Mouse (Mus musculus): ENCODE data around the gene Faxc. TPM values are rescaled to one million over a fixed set of nuclear protein-coding genes. Genes with fewer than 3 reads are reported as not detected.
A peak's percentile ranks its signal among the peaks of the same experiment; 100 is the strongest.

The Faxc gene
- 0.03 and 0.07 TPM in 2 replicates for polyA plus RNA-seq (2015; fragmentation: Nextera tagmentation; extraction: Ambion mirVana)

- no peaks in the 10 kb centered on the region; the same call in 1 of the 2 replicates for H3K4me1 ChIP-seq (replicated peaks)
- no peaks in the 10 kb centered on the region for H3K9me3 ChIP-seq (replicated peaks)
- H3K36me3 ChIP-seq (replicated peaks): no peaks in the 10 kb centered on the region
- peak within 1 kb of the TSS; percentile 73 for H3K4me2 ChIP-seq
- under 1% methylated on average over 83 of the region's 83 CpGs for WGBS (ENCODE audit: insufficient replicate concordance)
- no peak for ATAC-seq (ENCODE audit: insufficient read depth)
- no peak within 1 kb of the TSS for H3K9ac ChIP-seq
- no peak within 1 kb of the TSS for H3K27ac ChIP-seq (replicated peaks)
- peaks cover 49% of the 10 kb centered on the region for H3K27me3 ChIP-seq
- H3K4me3 ChIP-seq (replicated peaks): peak within 1 kb of the TSS; percentile 54
Measured at GRCm38 (mm10) chr4:21930971-21931771, at the start of gene Faxc. TSS of gene Faxc (plus strand) at chr4:21931329.

- no peak overlapping the region for H3K9ac ChIP-seq
- no peaks in the 10 kb centered on the region for H3K36me3 ChIP-seq (replicated peaks)
- no peak for ATAC-seq (ENCODE audit: insufficient read depth)
- 64% methylated on average over 6 of the region's 6 CpGs for whole genome bisulfite sequencing (ENCODE audit: insufficient replicate concordance)
- H3K27me3 ChIP-seq: no peaks in the 10 kb centered on the region
- no peak overlapping the region for H3K4me3 ChIP-seq (replicated peaks)
- no peak overlapping the region for H3K4me2 ChIP-seq
- H3K4me1 ChIP-seq (replicated peaks): peaks cover 23% of the 10 kb centered on the region
- H3K27ac ChIP-seq (replicated peaks): no peak overlapping the region
- no peaks in the 10 kb centered on the region for H3K9me3 ChIP-seq (replicated peaks)
Measured at GRCm38 (mm10) chr4:21882806-21883205, 48.3 kb upstream of the Faxc start.

- Histone ChIP-seq H3K9me3 (replicated peaks) (no peaks in the 10 kb centered on the region), H3K4me1 (replicated peaks) (peaks cover 11% of the 10 kb centered on the region), H3K27me3 (no peaks in the 10 kb centered on the region), H3K9ac (no peak overlapping the region), H3K36me3 (replicated peaks) (no peaks in the 10 kb centered on the region), H3K4me2 (no peak overlapping the region), H3K4me3 (replicated peaks) (no peak overlapping the region), H3K27ac (replicated peaks) (no peak overlapping the region)
- 73% methylated on average over 8 of the region's 8 CpGs for WGBS (ENCODE audit: insufficient replicate concordance)
- no peak for ATAC-seq (ENCODE audit: insufficient read depth)
Measured at GRCm38 (mm10) chr4:21885831-21886230, 45.3 kb upstream of the Faxc start.

GRCm38 (mm10) chr4:21931772-21932630 is 872 bp downstream of the Faxc start:
- Histone ChIP-seq H3K4me1 (replicated peaks) (no peaks in the 10 kb centered on the region; the same call in 1 of the 2 replicates), H3K9me3 (replicated peaks) (no peaks in the 10 kb centered on the region), H3K36me3 (replicated peaks) (no peaks in the 10 kb centered on the region), H3K27me3 (peaks cover 49% of the 10 kb centered on the region), H3K27ac (replicated peaks) (no peak overlapping the region), H3K9ac (no peak overlapping the region), H3K4me2 (peak overlapping the region; percentile 73), H3K4me3 (replicated peaks) (peak overlapping the region; percentile 54)
- no peak for ATAC-seq (ENCODE audit: insufficient read depth)
- WGBS (ENCODE audit: insufficient replicate concordance): 17% methylated on average over 23 of the region's 23 CpGs

GRCm38 (mm10) chr4:21935378-21935777 is 4.2 kb downstream of the Faxc start:
- Histone ChIP-seq H3K4me3 (replicated peaks) (no peak overlapping the region), H3K4me2 (no peak overlapping the region), H3K9me3 (replicated peaks) (no peaks in the 10 kb centered on the region), H3K4me1 (replicated peaks) (no peaks in the 10 kb centered on the region; the same call in 1 of the 2 replicates), H3K27me3 (peaks cover 34% of the 10 kb centered on the region), H3K36me3 (replicated peaks) (no peaks in the 10 kb centered on the region), H3K9ac (no peak overlapping the region), H3K27ac (replicated peaks) (no peak overlapping the region)
- ATAC-seq (ENCODE audit: insufficient read depth): no peak
- WGBS (ENCODE audit: insufficient replicate concordance): 61% methylated on average over 2 of the region's 2 CpGs

- Histone ChIP-seq H3K27me3 (peaks cover 24% of the 10 kb centered on the region), H3K4me3 (replicated peaks) (no peak overlapping the region), H3K9me3 (replicated peaks) (no peaks in the 10 kb centered on the region), H3K27ac (replicated peaks) (no peak overlapping the region), H3K9ac (no peak overlapping the region), H3K4me2 (no peak overlapping the region), H3K4me1 (replicated peaks) (no peaks in the 10 kb centered on the region), H3K36me3 (replicated peaks) (no peaks in the 10 kb centered on the region)
- ATAC-seq (ENCODE audit: insufficient read depth): no peak
- WGBS (ENCODE audit: insufficient replicate concordance): 64% methylated on average over 9 of the region's 9 CpGs
Measured at GRCm38 (mm10) chr4:21936424-21936823, 5.3 kb downstream of the Faxc start.

GRCm38 (mm10) chr4:21937890-21938289 is 6.8 kb downstream of the Faxc start:
- 74% methylated on average over 8 of the region's 8 CpGs for WGBS (ENCODE audit: insufficient replicate concordance)
- Histone ChIP-seq H3K9ac (no peak overlapping the region), H3K36me3 (replicated peaks) (no peaks in the 10 kb centered on the region), H3K27me3 (peaks cover 9% of the 10 kb centered on the region; the same call in 1 of the 2 replicates), H3K27ac (replicated peaks) (no peak overlapping the region), H3K4me3 (replicated peaks) (no peak overlapping the region), H3K4me1 (replicated peaks) (no peaks in the 10 kb centered on the region), H3K9me3 (replicated peaks) (no peaks in the 10 kb centered on the region), H3K4me2 (no peak overlapping the region)
- no peak for ATAC-seq (ENCODE audit: insufficient read depth)

- ATAC-seq (ENCODE audit: insufficient read depth): no peak
- 49% methylated on average over 3 of the region's 3 CpGs for WGBS (ENCODE audit: insufficient replicate concordance)
Measured at GRCm38 (mm10) chr4:21944672-21945071, 13.5 kb downstream of the Faxc start.

GRCm38 (mm10) chr4:21951444-21951843 is 20.3 kb downstream of the Faxc start:
- WGBS (ENCODE audit: insufficient replicate concordance): 26% methylated on average over 6 of the region's 6 CpGs

More at GRCm38 (mm10) chr4:21944672-21945071, 13.5 kb downstream of the Faxc start:
- Histone ChIP-seq H3K27ac (replicated peaks) (no peak overlapping the region), H3K4me3 (replicated peaks) (no peak overlapping the region), H3K4me2 (no peak overlapping the region), H3K36me3 (replicated peaks) (no peaks in the 10 kb centered on the region), H3K4me1 (replicated peaks) (no peaks in the 10 kb centered on the region), H3K27me3 (no peaks in the 10 kb centered on the region), H3K9me3 (replicated peaks) (no peaks in the 10 kb centered on the region), H3K9ac (no peak overlapping the region)

GRCm38 (mm10) chr4:21952255-21952654 is 21.1 kb downstream of the Faxc start:
- ATAC-seq (ENCODE audit: insufficient read depth): no peak
- Histone ChIP-seq H3K9me3 (replicated peaks) (no peaks in the 10 kb centered on the region), H3K4me3 (replicated peaks) (no peak overlapping the region), H3K36me3 (replicated peaks) (no peaks in the 10 kb centered on the region), H3K27ac (replicated peaks) (no peak overlapping the region), H3K4me2 (no peak overlapping the region), H3K27me3 (no peaks in the 10 kb centered on the region), H3K9ac (no peak overlapping the region), H3K4me1 (replicated peaks) (no peaks in the 10 kb centered on the region)
- WGBS (ENCODE audit: insufficient replicate concordance): 10% methylated on average over 2 of the region's 2 CpGs

More at GRCm38 (mm10) chr4:21951444-21951843, 20.3 kb downstream of the Faxc start:
- Histone ChIP-seq H3K9ac (no peak overlapping the region), H3K4me3 (replicated peaks) (no peak overlapping the region), H3K36me3 (replicated peaks) (no peaks in the 10 kb centered on the region), H3K9me3 (replicated peaks) (no peaks in the 10 kb centered on the region), H3K27ac (replicated peaks) (no peak overlapping the region), H3K4me2 (no peak overlapping the region), H3K4me1 (replicated peaks) (no peaks in the 10 kb centered on the region), H3K27me3 (no peaks in the 10 kb centered on the region)
- no peak for ATAC-seq (ENCODE audit: insufficient read depth)
